Mouse (Mus musculus) olfactory bulb, adult 2 months (tissue): ENCODE results near the gene Ntn1. TPM values are rescaled to one million over a fixed set of nuclear protein-coding genes. Genes with fewer than 3 reads are reported as not detected.
A peak's percentile ranks its signal among the peaks of the same experiment; 100 is the strongest.

Source experiments
- H3K27ac ChIP-seq: fragments of 200-500 bp; 2 replicates; pipeline ENCODE4 v1.5.1; 2012; ENCODE audit warnings: low read depth, low read length; ENCODE audit not compliant: insufficient read depth
- H3K4me1 ChIP-seq: fragments of 200-500 bp; 2 replicates; pipeline ENCODE4 v1.6.1; 2012; ENCODE audit warnings: low read length; ENCODE audit not compliant: control insufficient read depth, insufficient read depth
- H3K4me3 ChIP-seq: fragments of 200-500 bp; 2 replicates; pipeline ENCODE4 v1.5.1; 2012; ENCODE audit warnings: mild to moderate bottlenecking, low read depth, low read length, moderate library complexity; ENCODE audit not compliant: insufficient read depth
- CTCF ChIP-seq: fragments of 200-500 bp; IDR thresholded peaks from 2 replicates; pipeline ENCODE4 v1.5.1; 2012; ENCODE audit warnings: low read depth, mild to moderate bottlenecking, low read length, moderate library complexity; ENCODE audit not compliant: insufficient read depth
- POLR2A ChIP-seq: fragments of 200-500 bp; IDR thresholded peaks from 2 replicates; pipeline ENCODE4 v1.6.1; 2012; ENCODE audit warnings: mild to moderate bottlenecking, low read depth, low read length, moderate library complexity; ENCODE audit not compliant: insufficient read depth
- WGBS: fragments of 180-500 bp; shearing (Covaris S2); methylation state at CpG from one replicate; pipeline ENCODE4 v1.1.7; 2018; 5-methylcytosine and 5-hydroxymethylcytosine counted together
- polyA plus RNA-seq: library from polyadenylated mRNA; stranded (reverse); fragments of >200 nt; gene quantifications from 2 replicates; pipeline ENCODE4 v1.2.4, GENCODE M21; 2012; ENCODE audit warnings: low replicate concordance; ENCODE audit not compliant: missing spikeins, insufficient read depth, insufficient read length

Ntn1 gene
- polyA plus RNA-seq, 1 experiment: not detected

DNA sequence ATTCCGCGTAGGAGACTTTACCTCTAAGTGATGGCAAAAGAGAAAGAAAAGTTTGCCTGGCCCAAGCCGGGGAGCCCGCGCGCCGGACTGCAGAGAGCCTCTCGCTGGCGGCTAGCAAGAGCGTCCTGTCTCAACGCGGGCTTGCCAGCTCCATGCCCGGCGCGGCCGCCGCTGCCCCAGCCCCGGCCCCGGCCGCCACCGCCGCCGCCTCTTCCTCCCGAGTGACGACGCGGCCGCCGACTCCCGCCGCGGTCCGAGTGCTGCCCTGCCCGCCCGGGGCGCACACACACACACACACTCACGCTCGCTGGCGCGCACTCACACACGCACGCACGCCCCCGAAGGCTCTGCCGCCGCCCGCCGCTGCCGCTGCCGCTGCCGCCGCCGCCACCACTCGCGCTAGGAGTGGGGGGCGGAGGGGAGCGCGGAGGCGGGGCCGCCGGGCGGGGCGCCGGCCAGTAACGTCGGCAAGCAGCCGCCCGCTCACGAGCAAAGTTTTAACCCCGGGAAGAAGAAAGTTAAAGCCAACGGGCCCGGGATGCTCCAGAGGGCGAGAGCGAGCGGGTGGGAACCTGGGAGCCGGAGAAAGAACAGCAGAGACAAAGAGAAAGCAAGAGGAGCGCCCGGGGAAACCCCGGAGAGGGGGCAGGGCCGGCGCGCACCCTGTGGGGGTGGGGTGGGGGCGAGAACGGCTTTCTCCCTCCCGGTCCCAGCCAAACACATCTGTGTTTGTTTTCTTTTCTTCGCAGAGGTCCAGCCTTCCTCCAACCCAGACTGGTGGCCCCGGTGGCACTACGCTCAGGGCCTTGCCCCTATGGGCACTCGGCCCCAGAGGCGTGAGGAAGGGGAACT lies 13.8 kb downstream of the Ntn1 start:
- 3% methylated on average over 88 of the region's 90 CpGs for WGBS
- Histone ChIP-seq H3K4me1 (peaks cover 23% of the 10 kb centered on the region), H3K27ac (no peak overlapping the region), H3K4me3 (peak overlapping the region; percentile 43)
- TF ChIP-seq CTCF (no peak), POLR2A (no peak)

DNA sequence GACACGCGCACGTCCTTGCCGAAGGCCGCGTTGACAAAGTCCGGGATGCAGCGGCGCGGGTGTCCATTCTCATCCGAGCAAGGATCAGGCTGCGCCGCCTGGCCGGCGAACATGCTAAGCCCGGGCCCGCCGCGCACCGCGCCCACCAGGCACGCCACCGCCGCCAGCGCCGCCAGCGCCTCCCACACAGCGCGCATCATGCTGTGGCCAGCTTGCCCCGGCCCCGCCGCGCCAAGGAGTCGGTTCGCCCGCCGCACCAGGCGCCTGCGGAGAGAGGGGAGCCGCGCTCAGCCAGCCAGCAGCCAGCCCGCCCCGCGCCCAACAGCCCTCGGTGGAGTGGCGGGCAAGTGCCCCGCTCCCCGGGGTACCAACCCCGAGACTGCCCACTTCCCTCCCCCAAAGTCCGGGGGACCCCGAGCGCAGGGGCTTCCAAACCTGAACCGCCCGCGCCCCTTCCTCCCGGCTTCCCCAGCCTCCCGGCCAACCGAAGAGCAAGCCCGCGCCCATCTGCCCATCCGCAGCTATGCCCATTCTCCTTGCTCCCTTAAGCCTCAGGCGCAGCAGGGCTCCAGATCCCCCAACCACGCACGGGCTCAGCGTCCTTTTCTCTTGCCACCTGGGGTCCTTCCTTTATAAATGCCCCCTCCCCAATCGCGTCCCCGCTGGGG lies 14.6 kb downstream of the Ntn1 start:
- Histone ChIP-seq H3K4me1 (peaks cover 23% of the 10 kb centered on the region), H3K4me3 (peak overlapping the region; percentile 43), H3K27ac (no peak overlapping the region)
- under 1% methylated on average over 68 of the region's 68 CpGs for WGBS
- TF ChIP-seq POLR2A (no peak), CTCF (no peak)

DNA sequence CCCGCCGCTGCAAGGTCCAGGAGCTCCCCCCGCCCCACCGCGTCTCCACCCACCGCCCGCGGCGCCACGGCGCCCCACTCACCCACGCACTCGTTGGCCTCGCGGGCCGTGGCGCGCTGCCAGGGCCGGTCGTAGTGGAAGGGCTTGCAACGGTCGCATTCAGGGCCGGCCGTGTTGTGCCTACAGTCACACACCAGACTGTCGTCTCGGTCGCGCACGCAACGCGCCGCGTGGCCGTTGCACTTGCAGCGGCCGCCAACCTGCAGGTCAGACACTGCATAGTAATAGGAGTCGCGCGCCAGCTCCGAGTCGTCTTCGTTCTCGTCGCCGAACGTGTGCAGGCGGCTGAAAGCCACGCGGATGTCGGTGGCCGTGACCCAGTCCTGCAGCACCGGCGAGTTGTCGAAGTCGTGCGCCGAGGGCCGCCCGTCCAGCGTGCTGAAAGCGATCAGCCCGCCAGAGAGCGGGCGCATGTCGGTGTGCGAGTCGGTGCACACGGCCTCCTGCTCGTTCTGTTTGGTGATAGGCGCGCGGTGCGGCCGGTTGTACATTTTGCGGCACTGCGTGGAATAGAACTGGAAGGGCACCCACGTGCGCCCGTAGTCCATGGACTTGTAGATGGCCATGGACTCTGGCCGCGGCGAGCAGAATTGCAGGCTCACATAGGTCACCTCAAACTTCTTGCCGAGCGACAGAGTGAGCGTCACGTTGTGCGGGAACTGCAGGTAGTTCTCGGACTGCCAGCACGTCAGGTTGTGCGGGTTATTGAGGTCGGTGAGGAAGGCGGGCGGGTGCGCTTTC lies 15.4 kb downstream of the Ntn1 start:
- TF ChIP-seq POLR2A: no peak
- TF ChIP-seq CTCF: no peak
- Histone ChIP-seq H3K27ac (no peak overlapping the region), H3K4me1 (peaks cover 23% of the 10 kb centered on the region), H3K4me3 (peak overlapping the region; percentile 43)
- WGBS: 1% methylated on average over 94 of the region's 94 CpGs

DNA sequence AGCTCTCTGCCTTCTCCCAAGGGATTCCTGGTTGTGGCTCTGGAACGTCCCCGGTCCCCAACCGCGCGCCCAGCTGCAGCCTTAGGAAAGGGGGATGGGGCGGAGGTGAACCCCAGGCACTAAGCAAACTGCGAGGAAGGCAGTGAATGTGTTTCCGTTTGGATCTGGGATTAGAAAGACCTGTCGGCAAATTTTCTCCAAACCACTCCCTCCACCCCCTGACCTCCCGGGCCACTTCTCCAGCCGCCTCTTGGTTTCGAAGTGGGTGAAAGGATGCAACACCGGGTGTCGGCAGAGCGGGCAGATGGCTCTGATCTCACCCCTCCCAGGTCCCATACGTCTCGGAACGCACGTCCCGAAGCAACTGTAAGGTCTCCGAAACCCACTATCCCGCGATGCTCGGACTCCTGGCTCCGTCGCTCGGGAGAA lies 16.0 kb downstream of the Ntn1 start:
- peaks cover 22% of the 10 kb centered on the region for H3K4me1 ChIP-seq
- no peak overlapping the region for H3K27ac ChIP-seq
- 2% methylated on average over 27 of the region's 27 CpGs for WGBS
- H3K4me3 ChIP-seq: peak overlapping the region; percentile 43
- no peak for TF ChIP-seq CTCF
- TF ChIP-seq POLR2A: no peak

DNA sequence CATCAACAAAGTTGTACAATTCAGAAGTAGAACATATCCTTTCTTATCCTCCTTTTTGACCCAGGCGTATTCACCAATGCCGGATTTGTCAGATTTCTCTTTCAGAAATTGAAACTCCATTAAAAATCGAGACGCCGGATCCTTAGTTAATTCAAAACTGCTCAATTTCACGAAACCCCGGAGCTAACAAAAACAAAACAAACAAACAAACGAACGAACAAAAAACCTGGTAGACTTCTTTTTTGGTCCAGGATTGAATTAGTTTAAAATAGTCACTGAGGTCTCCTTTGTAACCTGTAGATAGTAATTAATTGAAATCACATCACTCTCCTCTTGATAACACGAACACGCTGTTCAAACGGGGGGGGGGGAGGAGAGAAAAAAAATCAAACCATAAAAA lies 16.5 kb downstream of the Ntn1 start:
- Histone ChIP-seq H3K27ac (no peak overlapping the region), H3K4me3 (peak overlapping the region; percentile 43), H3K4me1 (peaks cover 21% of the 10 kb centered on the region)
- 21% methylated on average over 12 of the region's 12 CpGs for WGBS
- no peak for TF ChIP-seq CTCF
- no peak for TF ChIP-seq POLR2A

DNA sequence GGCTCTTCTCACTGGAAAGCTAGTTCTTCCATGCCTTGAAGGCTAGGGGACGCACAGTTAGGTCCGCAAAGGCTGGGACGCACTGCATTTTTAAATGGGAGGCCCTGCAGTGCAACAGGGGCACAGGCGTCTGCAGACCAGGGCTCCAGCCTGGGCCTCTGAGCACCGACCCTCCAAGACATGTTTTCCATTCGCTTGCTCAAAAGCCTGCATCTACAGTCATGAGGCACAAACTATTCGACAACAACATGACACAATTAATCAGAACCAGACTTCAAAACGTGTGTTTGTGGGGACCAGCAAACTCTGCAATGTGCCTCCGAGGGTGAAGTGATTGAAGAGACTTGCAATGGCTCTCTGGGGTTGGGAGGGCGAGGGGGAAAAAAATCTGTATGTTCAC lies 17.1 kb downstream of the Ntn1 start:
- Histone ChIP-seq H3K27ac (no peak overlapping the region), H3K4me1 (peaks cover 21% of the 10 kb centered on the region), H3K4me3 (no peak overlapping the region)
- TF ChIP-seq POLR2A (no peak), CTCF (no peak)
- 57% methylated on average over 10 of the region's 10 CpGs for WGBS

DNA sequence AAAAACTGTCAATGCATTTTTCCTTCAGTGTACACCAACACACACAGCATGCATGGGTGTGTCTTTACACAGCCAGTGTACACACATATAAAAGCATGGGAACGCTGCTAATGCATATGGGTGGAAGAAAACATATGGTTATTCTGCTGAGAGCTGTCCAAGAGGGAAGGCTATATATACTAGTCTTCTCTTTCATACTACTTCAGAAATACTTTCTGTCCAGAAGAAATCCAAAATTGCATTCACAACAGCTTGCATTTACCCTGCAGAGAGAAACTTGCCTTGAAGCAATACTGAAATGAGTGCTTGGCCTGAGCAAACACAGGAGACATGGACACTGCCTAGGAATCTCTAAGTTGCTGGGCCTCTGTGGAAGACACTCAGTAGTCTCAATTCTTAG lies 18.8 kb downstream of the Ntn1 start:
- H3K27ac ChIP-seq: no peak overlapping the region
- 89% methylated on average over 1 of the region's 1 CpGs for WGBS
- peaks cover 21% of the 10 kb centered on the region for H3K4me1 ChIP-seq
- no peak overlapping the region for H3K4me3 ChIP-seq
- TF ChIP-seq POLR2A: no peak
- TF ChIP-seq CTCF: no peak

DNA sequence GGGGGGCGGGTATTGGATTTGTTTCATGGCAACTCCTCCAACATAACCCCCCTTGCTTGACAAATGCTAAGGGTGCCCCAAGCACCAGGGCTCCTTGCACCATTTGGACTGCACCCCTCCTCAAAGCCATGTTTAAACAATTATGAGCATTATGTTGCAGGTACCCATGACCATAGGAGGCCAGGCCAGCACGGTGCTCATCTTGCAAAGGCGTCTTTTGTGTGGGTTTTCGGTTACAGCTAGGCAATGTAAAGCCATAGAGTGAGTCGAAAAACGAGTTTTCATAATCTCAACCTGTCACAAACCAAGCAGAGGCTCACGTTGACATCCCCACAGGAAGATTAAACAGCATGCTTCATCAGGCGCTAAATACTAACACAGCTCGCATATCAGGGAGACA lies 19.3 kb downstream of the Ntn1 start:
- TF ChIP-seq POLR2A: no peak
- no peak for TF ChIP-seq CTCF
- no peak overlapping the region for H3K27ac ChIP-seq
- peaks cover 19% of the 10 kb centered on the region for H3K4me1 ChIP-seq
- H3K4me3 ChIP-seq: no peak overlapping the region
- 84% methylated on average over 9 of the region's 9 CpGs for WGBS
